Mouse (Mus musculus) brain, adult 2 months (tissue): ENCODE measurements around the gene Ugt2b35.
"Not testable (repeated sequence)": the region's sequence is repeated elsewhere in the genome, so short reads cannot be mapped to it uniquely, and the experiment has no call there.

Experiments used
- DNase-seq: peaks from one replicate; pipeline ENCODE4 v3.0.0; 2011; ENCODE audit warnings: low read depth, low spot score

Gene Ugt2b35

DNA sequence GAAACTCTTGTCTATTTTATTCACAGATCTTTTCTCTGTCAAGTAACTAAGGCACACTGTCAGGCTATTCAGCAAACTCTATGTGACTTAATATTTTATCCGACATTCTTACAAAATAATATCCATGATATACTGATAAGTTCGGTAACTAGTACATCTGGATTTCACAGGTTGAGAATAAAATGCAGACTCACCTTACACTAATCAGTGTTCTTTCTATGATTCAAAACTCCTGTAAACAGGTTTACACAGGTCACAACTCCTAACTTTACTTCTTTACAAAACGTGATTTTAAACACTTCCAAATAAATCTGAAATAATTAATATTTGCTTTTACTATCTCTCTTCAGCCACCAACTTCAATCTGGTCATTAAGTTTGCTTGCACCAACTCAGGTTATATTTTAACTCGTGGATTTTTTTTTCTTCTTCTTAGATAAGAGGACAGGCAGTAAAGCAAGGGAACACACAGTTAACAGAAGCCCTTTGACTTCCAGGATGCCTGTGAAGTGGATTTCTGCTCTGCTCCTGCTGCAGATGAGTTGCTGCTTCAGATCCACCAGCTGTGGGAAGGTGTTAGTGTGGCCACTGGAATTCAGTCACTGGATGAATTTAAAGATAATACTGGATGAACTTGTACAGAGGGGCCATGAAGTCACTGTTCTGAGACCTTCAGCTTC, at the start of gene Ugt2b35:
Ugt2b35 (plus strand) TSS at position 466 of the 679 bp plus-strand sequence.
- no peak for DNase-seq

DNA sequence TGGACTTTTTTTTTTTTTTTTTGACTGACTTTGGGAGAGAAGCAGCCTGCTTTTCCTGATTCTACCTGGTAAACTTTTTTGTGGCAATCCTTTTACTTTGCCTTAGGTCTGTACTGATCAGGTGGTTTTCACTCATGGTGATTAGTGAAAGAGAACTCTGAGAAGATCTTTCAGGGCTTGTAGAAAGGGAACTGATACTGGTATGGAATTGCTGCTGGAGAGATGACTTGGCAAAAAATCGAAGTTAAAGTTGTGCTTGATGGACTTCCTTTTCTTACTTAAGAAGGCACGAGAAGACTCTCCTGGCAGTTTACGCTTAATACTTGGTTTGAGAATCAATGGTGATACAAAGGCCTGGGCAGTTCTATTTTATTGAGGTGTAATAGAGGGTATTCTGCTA, 40.2 kb upstream of the Ugt2b35 start:
- no peak for DNase-seq

DNA sequence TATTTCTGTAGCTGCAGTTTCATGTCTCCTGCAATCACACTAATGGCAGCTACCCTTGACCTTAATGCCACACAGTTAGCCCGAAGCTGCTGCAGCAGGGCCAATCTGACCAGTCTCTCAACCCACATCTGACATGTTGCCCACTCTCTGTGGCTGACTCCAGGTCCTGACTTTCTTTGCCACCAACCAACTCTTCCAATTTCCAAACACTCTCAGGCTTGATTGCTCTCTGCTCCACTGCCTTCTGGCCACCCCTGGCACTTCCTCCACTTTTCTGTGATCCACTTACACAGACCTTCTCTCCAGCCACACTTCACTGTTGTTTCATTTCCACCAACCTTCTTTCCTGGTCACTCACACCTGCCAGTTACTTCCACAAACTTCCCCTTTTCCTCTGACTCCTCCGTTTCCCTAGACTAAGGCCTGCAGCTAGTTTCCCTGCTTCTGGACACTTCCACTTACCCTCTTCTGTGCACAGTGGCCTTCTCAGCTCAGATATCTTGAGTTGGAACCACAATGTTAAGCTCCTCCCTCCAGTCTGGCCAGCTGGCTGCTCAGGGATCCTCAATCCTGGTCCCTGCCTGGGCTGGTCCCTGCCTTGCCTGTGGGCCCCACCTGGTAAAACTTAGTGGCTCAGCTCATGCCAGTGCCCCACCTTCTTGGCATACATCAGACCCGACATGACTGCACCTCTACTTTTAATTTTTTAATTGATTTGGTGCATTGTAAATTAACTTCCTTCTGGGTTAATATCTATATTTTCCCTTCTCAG, 38.9 kb upstream of the Ugt2b35 start:
- no peak for DNase-seq

DNA sequence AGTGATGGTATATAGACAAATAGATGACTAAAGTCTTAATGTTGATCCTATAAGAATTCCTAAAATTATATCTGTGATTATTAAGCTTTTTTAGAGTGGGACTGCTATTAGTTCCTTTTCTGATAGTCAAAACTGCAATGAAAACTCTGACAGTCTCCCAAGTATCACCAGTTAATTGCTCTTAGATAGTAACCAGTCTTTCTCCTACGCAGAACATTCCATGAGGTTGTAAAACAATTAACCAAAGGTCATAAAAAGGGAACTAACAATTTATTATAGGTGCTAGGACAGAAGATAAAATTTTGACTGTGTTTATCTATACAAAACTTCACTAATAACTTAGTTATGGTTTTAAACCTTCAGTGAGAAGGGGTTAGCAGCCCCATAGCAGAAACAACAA, 37.8 kb upstream of the Ugt2b35 start:
- DNase-seq = not testable (repeated sequence)

DNA sequence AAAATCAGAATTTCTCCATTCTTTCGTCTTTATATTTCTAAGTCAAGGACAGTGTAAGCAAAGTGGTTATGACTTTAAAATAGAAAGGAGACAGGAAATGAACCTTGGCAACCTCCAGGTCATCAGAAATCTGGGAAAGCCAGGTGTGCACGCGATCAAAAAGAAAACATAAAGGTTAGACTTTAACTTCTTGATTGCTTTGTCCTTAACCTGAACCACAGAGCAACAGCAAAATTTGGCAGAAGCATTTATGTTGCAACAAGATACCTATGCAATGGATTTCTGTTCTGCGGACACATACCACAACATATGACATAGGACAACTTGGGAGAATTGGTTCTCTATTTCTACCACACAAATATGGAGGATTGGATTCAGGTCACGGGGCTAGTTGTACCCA, 33.4 kb upstream of the Ugt2b35 start:
- DNase-seq = not testable (repeated sequence)

DNA sequence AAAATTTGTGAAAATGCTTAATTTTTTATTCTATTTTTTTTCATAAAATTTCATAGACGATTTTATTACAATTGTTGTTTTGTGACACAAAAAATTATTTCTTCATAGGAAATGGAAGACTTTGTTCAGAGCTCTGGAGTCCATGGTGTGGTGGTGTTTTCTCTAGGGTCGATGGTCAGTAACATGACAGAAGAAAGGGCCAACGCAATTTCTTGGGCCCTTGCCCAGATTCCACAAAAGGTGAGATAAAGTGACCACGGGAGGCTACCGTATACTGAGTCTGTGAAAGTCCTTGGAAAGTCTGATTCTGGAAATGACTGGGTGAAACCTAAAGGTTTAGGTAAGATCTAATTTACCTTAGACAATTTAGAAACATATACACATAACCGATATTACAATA, 4.1 kb downstream of the Ugt2b35 start:
- DNase-seq = no peak

DNA sequence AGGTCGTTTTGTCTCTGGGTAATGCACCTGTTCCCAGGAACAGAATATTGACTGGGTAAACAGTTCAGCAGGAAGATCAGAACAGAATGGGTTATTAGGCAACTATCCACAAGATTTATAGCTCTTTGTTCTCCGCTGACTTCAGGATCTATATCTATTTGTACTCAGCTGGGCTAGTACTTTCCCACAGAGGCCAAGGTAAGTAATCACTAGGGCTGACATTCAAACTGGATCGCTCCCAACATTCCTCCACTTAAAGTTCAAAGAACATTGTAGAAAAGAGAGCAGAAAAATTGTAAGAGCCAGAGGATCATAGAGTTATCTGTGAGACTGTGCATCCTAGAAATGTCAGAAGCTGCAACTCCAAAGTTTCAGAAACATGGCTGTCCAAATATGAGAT, 14.8 kb downstream of the Ugt2b35 start:
- DNase-seq = no peak

DNA sequence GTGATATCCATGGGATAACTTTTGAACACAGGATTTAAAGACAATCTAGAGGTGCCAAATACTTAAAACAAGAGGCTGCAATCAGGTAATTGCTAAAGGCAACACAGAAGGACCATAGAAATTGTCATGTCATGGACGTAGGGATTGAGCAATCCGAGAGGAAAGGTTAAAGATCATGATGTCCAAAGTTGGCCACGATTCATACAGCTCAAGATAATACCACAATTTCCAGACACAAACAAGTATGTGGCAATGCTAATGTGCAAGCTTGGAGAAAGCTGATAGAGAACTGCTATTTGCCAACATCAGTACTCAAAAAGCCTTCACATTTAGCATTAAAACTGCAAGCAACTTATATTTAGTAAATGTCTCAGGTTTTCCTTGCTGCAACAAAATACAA, 26.7 kb downstream of the Ugt2b35 start:
- no peak for DNase-seq

DNA sequence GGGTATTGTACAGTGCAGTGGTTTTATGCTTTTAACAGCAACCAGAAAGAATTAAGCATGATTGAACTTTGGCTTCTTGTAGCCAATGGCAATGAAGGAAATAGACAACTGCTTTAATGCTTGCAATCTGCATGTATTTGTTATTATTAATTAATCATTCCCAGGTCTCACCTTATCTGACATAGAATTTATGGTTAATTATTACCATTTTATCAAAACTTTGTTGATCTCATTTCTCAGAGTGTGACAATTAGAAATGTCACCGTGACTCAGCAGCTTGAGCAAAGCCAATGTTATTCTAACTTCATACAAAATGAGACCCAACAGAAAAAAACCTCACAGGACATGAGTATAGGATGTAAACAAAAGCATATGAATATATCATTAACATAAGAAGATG, 30.0 kb downstream of the Ugt2b35 start:
- DNase-seq = no peak
